Mouse (Mus musculus): ENCODE results near the gene Znrd1as. TPM values are rescaled to one million over a fixed set of nuclear protein-coding genes. Genes with fewer than 3 reads are reported as not detected.
A peak's percentile ranks its signal among the peaks of the same experiment; 100 is the strongest.

The Znrd1as gene
- polyA plus RNA-seq, 1 experiment from 2014 or later, result 6.0 TPM

GRCm38 (mm10) chr17:36953062-36953461, 5.3 kb upstream of the Znrd1as start:
- Histone ChIP-seq H3K4me3 (no peak overlapping the region), H3K4me2 (no peak overlapping the region), H3K9ac (no peak overlapping the region), H3K36me3 (ENCODE audit: poor library complexity, severe bottlenecking) (peaks cover 24% of the 10 kb centered on the region), H3K9me3 (replicated peaks) (no peaks in the 10 kb centered on the region), H3K4me1 (peaks cover 28% of the 10 kb centered on the region), H3K27me3 (no peaks in the 10 kb centered on the region), H3K27ac (no peak overlapping the region)
- ATAC-seq, result no peak
- 89% methylated on average over 1 of the region's 1 CpGs for WGBS

GRCm38 (mm10) chr17:36958884-36959283, 492 bp downstream of the Znrd1as start:
- Histone ChIP-seq H3K27me3 (no peaks in the 10 kb centered on the region), H3K9me3 (replicated peaks) (no peaks in the 10 kb centered on the region), H3K4me3 (peak overlapping the region; percentile 56), H3K9ac (peak overlapping the region; percentile 73), H3K36me3 (ENCODE audit: poor library complexity, severe bottlenecking) (peaks cover 14% of the 10 kb centered on the region; the same call in 1 of the 2 replicates), H3K27ac (peak overlapping the region; percentile 44; the same call in 1 of the 2 replicates), H3K4me1 (peaks cover 23% of the 10 kb centered on the region), H3K4me2 (peak overlapping the region; percentile 83)
- no peak; the same call in 1 of the 2 replicates for ATAC-seq
- WGBS, result 13% methylated on average over 12 of the region's 12 CpGs

GRCm38 (mm10) chr17:36961125-36961524, 2.7 kb downstream of the Znrd1as start:
- WGBS, result 76% methylated on average over 1 of the region's 1 CpGs

GRCm38 (mm10) chr17:36966875-36967274, 8.5 kb downstream of the Znrd1as start:
- no peak overlapping the region for H3K4me2 ChIP-seq
- ATAC-seq, result no peak
- WGBS, result 84% methylated on average over 1 of the region's 1 CpGs
- H3K9me3 ChIP-seq (replicated peaks), result no peaks in the 10 kb centered on the region
- H3K9ac ChIP-seq, result no peak overlapping the region
- H3K27me3 ChIP-seq, result no peaks in the 10 kb centered on the region
- H3K36me3 ChIP-seq (ENCODE audit: poor library complexity, severe bottlenecking), result no peaks in the 10 kb centered on the region
- no peaks in the 10 kb centered on the region for H3K4me1 ChIP-seq
- H3K4me3 ChIP-seq, result no peak overlapping the region
- no peak overlapping the region for H3K27ac ChIP-seq

More at GRCm38 (mm10) chr17:36961125-36961524, 2.7 kb downstream of the Znrd1as start:
- H3K27me3 ChIP-seq, result no peaks in the 10 kb centered on the region
- no peak overlapping the region for H3K4me3 ChIP-seq
- no peak overlapping the region for H3K27ac ChIP-seq
- ATAC-seq, result no peak
- no peaks in the 10 kb centered on the region for H3K9me3 ChIP-seq (replicated peaks)
- H3K9ac ChIP-seq, result no peak overlapping the region
- H3K4me1 ChIP-seq, result peaks cover 23% of the 10 kb centered on the region
- peaks cover 5% of the 10 kb centered on the region; the same call in 1 of the 2 replicates for H3K36me3 ChIP-seq (ENCODE audit: poor library complexity, severe bottlenecking)
- H3K4me2 ChIP-seq, result no peak overlapping the region

- no peak for ATAC-seq
- WGBS, result 87% methylated on average over 14 of the region's 14 CpGs
- no peak overlapping the region for H3K9ac ChIP-seq
- H3K36me3 ChIP-seq (ENCODE audit: poor library complexity, severe bottlenecking), result no peaks in the 10 kb centered on the region
- H3K27ac ChIP-seq, result no peak overlapping the region
- H3K9me3 ChIP-seq (replicated peaks), result no peaks in the 10 kb centered on the region
- no peak overlapping the region for H3K4me2 ChIP-seq
- no peaks in the 10 kb centered on the region for H3K4me1 ChIP-seq
- no peaks in the 10 kb centered on the region for H3K27me3 ChIP-seq
- H3K4me3 ChIP-seq, result no peak overlapping the region
Measured at GRCm38 (mm10) chr17:36970316-36970890, 12.0 kb downstream of the Znrd1as start.

- H3K36me3 ChIP-seq (ENCODE audit: poor library complexity, severe bottlenecking), result no peaks in the 10 kb centered on the region
- no peak for ATAC-seq
- no peak overlapping the region for H3K27ac ChIP-seq
- H3K4me1 ChIP-seq, result no peaks in the 10 kb centered on the region
- no peaks in the 10 kb centered on the region for H3K9me3 ChIP-seq (replicated peaks)
- H3K4me2 ChIP-seq, result no peak overlapping the region
- no peak overlapping the region for H3K9ac ChIP-seq
- no peak overlapping the region for H3K4me3 ChIP-seq
- H3K27me3 ChIP-seq, result no peaks in the 10 kb centered on the region
- 86% methylated on average over 6 of the region's 6 CpGs for WGBS
Measured at GRCm38 (mm10) chr17:36971172-36971850, 12.9 kb downstream of the Znrd1as start.

GRCm38 (mm10) chr17:36972791-36973190, 14.4 kb downstream of the Znrd1as start:
- no peak for ATAC-seq

GRCm38 (mm10) chr17:36973271-36973787, 14.9 kb downstream of the Znrd1as start:
- no peaks in the 10 kb centered on the region for H3K36me3 ChIP-seq (ENCODE audit: poor library complexity, severe bottlenecking)
- H3K9me3 ChIP-seq (replicated peaks), result no peaks in the 10 kb centered on the region
- no peak for ATAC-seq
- no peaks in the 10 kb centered on the region for H3K4me1 ChIP-seq
- H3K9ac ChIP-seq, result no peak overlapping the region
- no peak overlapping the region for H3K27ac ChIP-seq
- H3K4me3 ChIP-seq, result no peak overlapping the region
- WGBS, result 76% methylated on average over 8 of the region's 8 CpGs
- H3K27me3 ChIP-seq, result no peaks in the 10 kb centered on the region
- no peak overlapping the region for H3K4me2 ChIP-seq

More at GRCm38 (mm10) chr17:36972791-36973190, 14.4 kb downstream of the Znrd1as start:
- Histone ChIP-seq H3K27me3 (no peaks in the 10 kb centered on the region), H3K27ac (no peak overlapping the region), H3K4me2 (no peak overlapping the region), H3K9me3 (replicated peaks) (no peaks in the 10 kb centered on the region), H3K9ac (no peak overlapping the region), H3K4me1 (no peaks in the 10 kb centered on the region), H3K36me3 (ENCODE audit: poor library complexity, severe bottlenecking) (no peaks in the 10 kb centered on the region), H3K4me3 (no peak overlapping the region)
- WGBS, result 89% methylated on average over 3 of the region's 3 CpGs

GRCm38 (mm10) chr17:36981221-36981813, 22.9 kb downstream of the Znrd1as start, which contains the start of gene 2410137M14Rik:
2410137M14Rik (minus strand) TSS chr17:36981237.
- H3K4me1 ChIP-seq, result no peaks in the 10 kb centered on the region
- no peak within 1 kb of the TSS for H3K4me2 ChIP-seq
- 15% methylated on average over 18 of the region's 18 CpGs for WGBS
- no peak within 1 kb of the TSS for H3K9ac ChIP-seq
- H3K27ac ChIP-seq, result no peak within 1 kb of the TSS
- ATAC-seq, result no peak
- H3K4me3 ChIP-seq, result no peak within 1 kb of the TSS
- H3K36me3 ChIP-seq (ENCODE audit: poor library complexity, severe bottlenecking), result no peaks in the 10 kb centered on the region
- no peaks in the 10 kb centered on the region for H3K9me3 ChIP-seq (replicated peaks)
- peaks cover 12% of the 10 kb centered on the region; the same call in 1 of the 2 replicates for H3K27me3 ChIP-seq

- 2% methylated on average over 4 of the region's 4 CpGs for WGBS
- Histone ChIP-seq H3K4me2 (no peak overlapping the region), H3K9ac (no peak overlapping the region), H3K4me1 (no peaks in the 10 kb centered on the region), H3K27ac (no peak overlapping the region), H3K4me3 (no peak overlapping the region), H3K27me3 (peaks cover 12% of the 10 kb centered on the region; the same call in 1 of the 2 replicates), H3K36me3 (ENCODE audit: poor library complexity, severe bottlenecking) (no peaks in the 10 kb centered on the region), H3K9me3 (replicated peaks) (no peaks in the 10 kb centered on the region)
- no peak for ATAC-seq
Measured at GRCm38 (mm10) chr17:36981845-36982244, 23.5 kb downstream of the Znrd1as start.

- no peak overlapping the region for H3K9ac ChIP-seq
- no peaks in the 10 kb centered on the region for H3K9me3 ChIP-seq (replicated peaks)
- no peak for ATAC-seq
- no peaks in the 10 kb centered on the region for H3K4me1 ChIP-seq
- H3K4me3 ChIP-seq, result no peak overlapping the region
- 34% methylated on average over 5 of the region's 5 CpGs for whole genome bisulfite sequencing
- peaks cover 16% of the 10 kb centered on the region for H3K27me3 ChIP-seq
- no peak overlapping the region for H3K27ac ChIP-seq
- no peak overlapping the region for H3K4me2 ChIP-seq
- no peaks in the 10 kb centered on the region for H3K36me3 ChIP-seq (ENCODE audit: poor library complexity, severe bottlenecking)
Measured at GRCm38 (mm10) chr17:36982253-36983155, 24.1 kb downstream of the Znrd1as start.
